Mouse (Mus musculus): ENCODE measurements at regions not wholly inside any gene's neighbourhood (a gene's known extent, or its start where the extent isn't known, plus 50 kb on each side); places are given as distances from the start of the nearest gene placed in this dataset.
A peak's percentile ranks its signal among the peaks of the same experiment; 100 is the strongest.

DNA sequence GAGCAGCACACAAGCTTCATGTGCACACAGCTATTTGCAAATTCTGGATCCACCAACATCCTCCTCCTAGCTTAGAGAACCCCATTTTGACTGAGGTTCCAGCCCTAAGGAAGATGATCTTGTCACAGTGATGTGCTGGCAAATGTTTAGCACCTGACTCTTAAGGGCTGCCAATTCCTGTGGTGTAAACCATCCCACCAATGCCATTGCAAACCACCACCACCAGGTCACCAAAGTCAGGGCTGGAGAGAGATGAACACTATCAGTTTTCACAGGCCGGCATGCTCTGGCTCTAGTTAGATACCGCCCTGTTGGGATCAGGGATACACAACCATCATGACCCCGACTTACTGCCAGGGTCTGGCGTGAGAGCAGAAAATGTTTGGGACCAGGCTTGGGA, 125.9 kb downstream of the Slc38a6 start:
- no peaks in the 10 kb centered on the region for H3K36me3 ChIP-seq (ENCODE audit: control insufficient read depth, insufficient read depth, low read length)
- H3K9me3 ChIP-seq (replicated peaks; ENCODE audit: control insufficient read depth, low read length): no peaks in the 10 kb centered on the region
- no peak overlapping the region for H3K9ac ChIP-seq (ENCODE audit: low read length)
- H3K4me2 ChIP-seq (ENCODE audit: low read depth, low read length): no peak overlapping the region
- ATAC-seq (ENCODE audit: insufficient read depth, low FRiP score): no peak
- H3K4me3 ChIP-seq (replicated peaks; ENCODE audit: low read length): no peak overlapping the region
- H3K27ac ChIP-seq (ENCODE audit: low read length): no peak overlapping the region
- peaks cover 7% of the 10 kb centered on the region; the same call in 1 of the 2 replicates for H3K4me1 ChIP-seq (ENCODE audit: control insufficient read depth, insufficient read depth, low read length)
- WGBS: 77% methylated on average over 4 of the region's 4 CpGs
- no peaks in the 10 kb centered on the region for H3K27me3 ChIP-seq (ENCODE audit: control insufficient read depth, insufficient read depth, low read length)

DNA sequence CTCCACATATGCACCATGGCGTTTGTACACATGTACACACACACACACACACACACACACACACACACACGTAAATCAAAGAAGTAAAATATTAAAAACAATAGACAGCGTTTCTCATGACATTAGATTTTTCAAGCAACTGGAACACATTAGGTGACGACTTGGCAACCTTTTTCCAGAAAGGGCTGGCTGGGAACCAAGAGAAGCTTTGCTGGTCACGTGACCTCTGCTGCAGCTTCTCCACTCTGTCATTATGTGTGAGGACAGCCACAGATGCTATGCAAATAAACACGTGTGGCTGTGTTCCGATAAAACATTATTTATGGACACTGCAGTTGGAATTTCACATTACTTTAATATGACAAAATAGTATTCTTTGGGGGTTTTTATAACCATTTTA, 124.3 kb downstream of the Slc38a6 start:
- Histone ChIP-seq H3K27me3 (ENCODE audit: control insufficient read depth, insufficient read depth, low read length) (no peaks in the 10 kb centered on the region), H3K27ac (ENCODE audit: low read length) (no peak overlapping the region), H3K36me3 (ENCODE audit: control insufficient read depth, insufficient read depth, low read length) (no peaks in the 10 kb centered on the region), H3K9me3 (replicated peaks; ENCODE audit: control insufficient read depth, low read length) (no peaks in the 10 kb centered on the region), H3K4me1 (ENCODE audit: control insufficient read depth, insufficient read depth, low read length) (peaks cover 7% of the 10 kb centered on the region; the same call in 1 of the 2 replicates), H3K4me2 (ENCODE audit: low read depth, low read length) (no peak overlapping the region), H3K9ac (ENCODE audit: low read length) (no peak overlapping the region), H3K4me3 (replicated peaks; ENCODE audit: low read length) (no peak overlapping the region)
- 46% methylated on average over 7 of the region's 7 CpGs for WGBS
- no peak for ATAC-seq (ENCODE audit: insufficient read depth, low FRiP score)

DNA sequence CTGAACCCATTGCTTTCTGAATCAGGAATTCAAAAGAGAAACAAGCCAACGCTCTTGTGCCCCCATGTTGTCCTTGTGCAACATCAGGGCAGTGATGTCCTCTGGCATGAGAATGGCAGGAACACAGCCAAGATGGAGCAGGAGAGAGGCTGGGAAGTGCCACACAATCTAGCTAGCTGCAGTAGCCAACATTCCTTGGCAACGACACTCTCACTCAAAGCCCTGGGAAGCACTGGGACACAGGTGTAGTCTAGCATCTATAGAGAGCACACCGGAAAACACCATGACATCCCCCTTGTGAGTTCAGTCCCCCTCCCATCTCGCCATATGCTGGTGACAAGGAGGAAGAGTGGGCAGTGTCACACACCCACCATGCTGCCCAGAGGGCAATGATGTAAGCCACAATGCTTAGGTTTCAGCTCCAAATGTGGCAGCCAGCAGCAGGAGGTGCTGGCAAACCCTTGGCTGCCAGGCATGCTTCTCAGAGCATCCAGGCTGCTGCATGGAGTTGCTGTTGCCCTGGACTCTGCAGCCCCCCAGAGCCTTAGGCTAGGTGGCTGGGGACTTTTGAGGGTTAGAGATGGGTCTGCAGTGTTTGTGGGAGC, 123.0 kb downstream of the Slc38a6 start:
- Histone ChIP-seq H3K9ac (ENCODE audit: low read length) (no peak overlapping the region), H3K36me3 (ENCODE audit: control insufficient read depth, insufficient read depth, low read length) (no peaks in the 10 kb centered on the region), H3K27me3 (ENCODE audit: control insufficient read depth, insufficient read depth, low read length) (no peaks in the 10 kb centered on the region), H3K4me2 (ENCODE audit: low read depth, low read length) (no peak overlapping the region), H3K4me1 (ENCODE audit: control insufficient read depth, insufficient read depth, low read length) (peaks cover 7% of the 10 kb centered on the region; the same call in 1 of the 2 replicates), H3K27ac (ENCODE audit: low read length) (no peak overlapping the region), H3K9me3 (replicated peaks; ENCODE audit: control insufficient read depth, low read length) (no peaks in the 10 kb centered on the region), H3K4me3 (replicated peaks; ENCODE audit: low read length) (no peak overlapping the region)
- no peak for ATAC-seq (ENCODE audit: insufficient read depth, low FRiP score)
- WGBS: 90% methylated on average over 4 of the region's 4 CpGs

DNA sequence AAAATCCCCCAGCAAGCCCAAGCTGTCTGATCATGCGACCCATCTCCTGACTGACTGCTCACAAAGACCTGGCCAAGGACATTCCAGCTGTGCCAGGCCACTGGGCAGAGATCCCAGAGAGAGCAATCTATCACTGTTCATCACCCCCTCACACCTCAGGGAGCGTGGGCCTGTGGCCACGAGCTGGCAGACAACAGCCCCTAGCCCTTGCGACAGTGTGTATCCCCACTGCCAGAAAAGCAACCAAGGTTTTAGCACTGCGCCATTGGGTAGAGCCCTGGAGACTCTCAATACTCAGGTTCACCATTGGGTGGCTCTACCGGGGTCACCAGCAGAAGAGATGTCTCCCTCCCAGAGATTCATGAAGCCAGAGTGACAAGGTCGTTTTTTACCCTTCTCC, 122.0 kb downstream of the Slc38a6 start:
- no peak overlapping the region for H3K9ac ChIP-seq (ENCODE audit: low read length)
- no peak overlapping the region for H3K27ac ChIP-seq (ENCODE audit: low read length)
- no peaks in the 10 kb centered on the region for H3K36me3 ChIP-seq (ENCODE audit: control insufficient read depth, insufficient read depth, low read length)
- no peak overlapping the region for H3K4me2 ChIP-seq (ENCODE audit: low read depth, low read length)
- H3K4me3 ChIP-seq (replicated peaks; ENCODE audit: low read length): no peak overlapping the region
- peaks cover 10% of the 10 kb centered on the region; the same call in 1 of the 2 replicates for H3K4me1 ChIP-seq (ENCODE audit: control insufficient read depth, insufficient read depth, low read length)
- no peak for ATAC-seq (ENCODE audit: insufficient read depth, low FRiP score)
- WGBS: 80% methylated on average over 7 of the region's 7 CpGs
- no peaks in the 10 kb centered on the region for H3K9me3 ChIP-seq (replicated peaks; ENCODE audit: control insufficient read depth, low read length)
- H3K27me3 ChIP-seq (ENCODE audit: control insufficient read depth, insufficient read depth, low read length): no peaks in the 10 kb centered on the region

DNA sequence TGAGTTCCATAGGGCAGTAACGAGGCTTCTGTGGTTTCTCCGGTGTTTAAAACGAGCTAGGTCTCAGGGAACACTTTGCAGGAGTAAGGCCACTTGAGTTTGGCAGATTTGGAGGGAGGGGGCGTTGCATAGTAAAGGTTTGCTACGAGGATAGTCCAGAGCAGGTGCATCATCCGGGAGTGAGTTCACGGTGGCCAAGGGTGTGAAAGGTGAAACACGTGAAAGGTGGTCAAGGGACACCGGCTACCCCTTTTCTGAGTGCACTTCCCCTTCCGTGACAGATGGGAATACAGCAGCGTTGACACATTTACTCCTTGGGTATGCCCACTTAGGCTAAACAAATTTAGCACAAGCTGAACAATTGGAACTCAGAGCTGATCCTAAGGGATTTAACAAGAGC, 121.6 kb downstream of the Slc38a6 start:
- Histone ChIP-seq H3K4me1 (ENCODE audit: control insufficient read depth, insufficient read depth, low read length) (peaks cover 5% of the 10 kb centered on the region; the same call in 1 of the 2 replicates), H3K4me2 (ENCODE audit: low read depth, low read length) (no peak overlapping the region), H3K27ac (ENCODE audit: low read length) (no peak overlapping the region), H3K4me3 (replicated peaks; ENCODE audit: low read length) (no peak overlapping the region), H3K36me3 (ENCODE audit: control insufficient read depth, insufficient read depth, low read length) (no peaks in the 10 kb centered on the region), H3K27me3 (ENCODE audit: control insufficient read depth, insufficient read depth, low read length) (no peaks in the 10 kb centered on the region), H3K9ac (ENCODE audit: low read length) (no peak overlapping the region), H3K9me3 (replicated peaks; ENCODE audit: control insufficient read depth, low read length) (no peaks in the 10 kb centered on the region)
- ATAC-seq (ENCODE audit: insufficient read depth, low FRiP score): no peak
- WGBS: 72% methylated on average over 11 of the region's 11 CpGs

DNA sequence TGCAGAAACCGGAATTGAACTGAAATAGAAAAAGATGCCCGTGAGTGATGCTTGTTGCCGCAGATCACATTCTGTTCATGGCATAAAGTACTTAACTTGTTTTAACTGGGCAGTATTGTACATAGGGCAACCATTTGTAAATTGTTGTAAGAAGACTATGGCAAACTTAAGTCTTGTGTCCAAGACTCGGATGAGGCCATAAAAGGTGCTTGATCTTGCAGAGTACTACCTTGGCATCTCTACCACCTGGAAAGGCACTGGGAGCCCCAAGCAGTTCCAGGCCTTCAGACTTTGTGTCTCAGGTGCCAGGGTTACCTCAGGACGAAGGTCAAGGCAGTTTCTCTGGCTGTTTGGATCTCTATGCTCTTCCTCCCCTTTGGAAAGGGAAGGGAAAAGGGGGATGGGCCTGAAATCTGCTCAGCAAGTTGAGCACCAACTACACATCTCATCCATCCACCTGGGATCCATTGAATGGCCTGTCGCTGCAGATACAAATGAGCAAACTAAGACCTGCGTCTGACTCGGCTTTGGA, 120.0 kb downstream of the Slc38a6 start:
- Histone ChIP-seq H3K27me3 (ENCODE audit: control insufficient read depth, insufficient read depth, low read length) (no peaks in the 10 kb centered on the region), H3K4me1 (ENCODE audit: control insufficient read depth, insufficient read depth, low read length) (0 out of 2 replicates have a peak, but pooled peaks cover 2% of the 10 kb centered on the region), H3K9me3 (replicated peaks; ENCODE audit: control insufficient read depth, low read length) (no peaks in the 10 kb centered on the region), H3K27ac (ENCODE audit: low read length) (no peak overlapping the region), H3K36me3 (ENCODE audit: control insufficient read depth, insufficient read depth, low read length) (no peaks in the 10 kb centered on the region), H3K4me2 (ENCODE audit: low read depth, low read length) (no peak overlapping the region), H3K4me3 (replicated peaks; ENCODE audit: low read length) (no peak overlapping the region), H3K9ac (ENCODE audit: low read length) (no peak overlapping the region)
- no peak for ATAC-seq (ENCODE audit: insufficient read depth, low FRiP score)
- WGBS: 86% methylated on average over 8 of the region's 8 CpGs

DNA sequence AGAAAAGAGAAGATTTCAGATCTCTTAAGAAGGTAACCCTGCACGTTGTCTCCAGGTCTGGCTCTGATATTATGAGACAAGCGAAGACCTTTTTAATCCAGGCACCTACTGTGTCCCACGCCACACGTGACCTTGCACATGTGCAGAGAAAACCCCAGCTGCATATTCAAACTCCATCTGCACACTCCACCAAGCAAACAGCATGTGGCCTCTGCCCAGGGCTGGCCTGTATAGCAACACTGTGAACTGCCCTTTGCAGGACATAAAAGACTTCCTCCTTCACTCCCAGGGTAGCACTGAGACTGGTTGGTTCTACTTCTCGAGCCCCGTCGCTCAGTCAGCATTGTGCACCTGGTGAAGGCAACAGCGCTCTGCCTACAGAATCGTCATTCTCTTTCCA, 119.0 kb downstream of the Slc38a6 start:
- no peak overlapping the region for H3K27ac ChIP-seq (ENCODE audit: low read length)
- no peak for ATAC-seq (ENCODE audit: insufficient read depth, low FRiP score)

DNA sequence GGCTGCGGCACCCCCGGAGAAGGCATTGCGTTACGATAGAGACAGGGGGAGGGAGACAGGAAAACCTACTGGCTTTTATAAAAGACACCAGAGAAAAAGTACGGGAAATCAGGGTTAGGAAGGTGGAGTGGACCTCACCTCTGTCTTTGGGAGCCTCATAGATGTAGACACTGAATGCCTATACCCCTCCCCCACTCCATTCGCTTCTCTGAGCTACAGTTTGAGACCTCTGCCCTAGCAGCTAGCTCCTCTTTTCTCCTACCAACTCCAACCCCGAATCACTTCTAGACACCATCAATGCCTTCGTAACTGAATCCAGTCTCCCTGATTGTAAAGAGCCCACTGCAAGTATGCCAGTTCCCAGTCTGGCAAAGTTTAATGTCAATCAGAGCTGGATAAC, 118.5 kb downstream of the Slc38a6 start:
- H3K27me3 ChIP-seq (ENCODE audit: control insufficient read depth, insufficient read depth, low read length): no peaks in the 10 kb centered on the region
- no peak overlapping the region for H3K4me3 ChIP-seq (replicated peaks; ENCODE audit: low read length)
- H3K4me2 ChIP-seq (ENCODE audit: low read depth, low read length): no peak overlapping the region
- 36% methylated on average over 8 of the region's 8 CpGs for WGBS
- no peak overlapping the region for H3K27ac ChIP-seq (ENCODE audit: low read length)
- 0 out of 2 replicates have a peak, but pooled peaks cover 2% of the 10 kb centered on the region for H3K4me1 ChIP-seq (ENCODE audit: control insufficient read depth, insufficient read depth, low read length)
- no peak overlapping the region for H3K9ac ChIP-seq (ENCODE audit: low read length)
- no peaks in the 10 kb centered on the region for H3K9me3 ChIP-seq (replicated peaks; ENCODE audit: control insufficient read depth, low read length)
- no peaks in the 10 kb centered on the region for H3K36me3 ChIP-seq (ENCODE audit: control insufficient read depth, insufficient read depth, low read length)
- ATAC-seq (ENCODE audit: insufficient read depth, low FRiP score): no peak

More for the DNA sequence above, 119.0 kb downstream of the Slc38a6 start:
- 74% methylated on average over 9 of the region's 9 CpGs for WGBS
- Histone ChIP-seq H3K36me3 (ENCODE audit: control insufficient read depth, insufficient read depth, low read length) (no peaks in the 10 kb centered on the region), H3K4me3 (replicated peaks; ENCODE audit: low read length) (no peak overlapping the region), H3K9ac (ENCODE audit: low read length) (no peak overlapping the region), H3K9me3 (replicated peaks; ENCODE audit: control insufficient read depth, low read length) (no peaks in the 10 kb centered on the region), H3K4me2 (ENCODE audit: low read depth, low read length) (no peak overlapping the region), H3K4me1 (ENCODE audit: control insufficient read depth, insufficient read depth, low read length) (0 out of 2 replicates have a peak, but pooled peaks cover 2% of the 10 kb centered on the region), H3K27me3 (ENCODE audit: control insufficient read depth, insufficient read depth, low read length) (no peaks in the 10 kb centered on the region)

DNA sequence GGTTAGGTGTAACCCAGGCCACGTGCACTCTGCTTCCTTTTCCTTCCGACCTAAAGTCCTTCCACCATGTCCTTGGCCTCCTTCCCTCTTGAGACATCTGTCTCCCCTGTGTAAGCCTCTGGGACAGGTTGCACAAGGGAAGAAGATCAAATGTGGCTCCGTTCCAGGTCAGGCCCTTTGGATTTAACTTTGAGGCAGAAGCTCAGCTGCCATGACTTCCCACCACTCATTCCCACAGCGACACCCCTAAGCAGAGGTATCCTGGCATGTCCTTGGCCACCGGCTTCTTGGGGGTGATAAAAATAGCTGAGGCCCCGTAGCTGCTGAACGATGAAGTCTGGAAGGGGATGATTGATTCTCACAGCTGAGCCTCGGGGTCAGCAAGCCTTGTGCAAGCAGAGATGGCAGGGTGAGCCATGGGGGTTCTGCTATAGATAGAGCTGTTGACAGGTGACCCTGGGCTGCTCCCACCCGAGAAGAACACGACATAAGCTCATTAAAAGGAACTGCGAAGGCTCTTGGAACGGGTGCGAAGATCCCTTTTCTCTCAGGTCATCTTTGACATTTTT, 117.4 kb downstream of the Slc38a6 start:
- Histone ChIP-seq H3K27me3 (ENCODE audit: control insufficient read depth, insufficient read depth, low read length) (no peaks in the 10 kb centered on the region), H3K4me2 (ENCODE audit: low read depth, low read length) (no peak overlapping the region), H3K9me3 (replicated peaks; ENCODE audit: control insufficient read depth, low read length) (no peaks in the 10 kb centered on the region), H3K4me3 (replicated peaks; ENCODE audit: low read length) (no peak overlapping the region), H3K9ac (ENCODE audit: low read length) (no peak overlapping the region), H3K27ac (ENCODE audit: low read length) (no peak overlapping the region), H3K36me3 (ENCODE audit: control insufficient read depth, insufficient read depth, low read length) (no peaks in the 10 kb centered on the region), H3K4me1 (ENCODE audit: control insufficient read depth, insufficient read depth, low read length) (0 out of 2 replicates have a peak, but pooled peaks cover 2% of the 10 kb centered on the region)
- peak; percentile 30; the same call in 1 of the 2 replicates for ATAC-seq (ENCODE audit: insufficient read depth, low FRiP score)
- WGBS: 41% methylated on average over 13 of the region's 13 CpGs

Measured in stomach, embryonic 16.5 days (tissue).